Mouse (Mus musculus): Measurements from ENCODE around the gene Dazl.

DNA sequence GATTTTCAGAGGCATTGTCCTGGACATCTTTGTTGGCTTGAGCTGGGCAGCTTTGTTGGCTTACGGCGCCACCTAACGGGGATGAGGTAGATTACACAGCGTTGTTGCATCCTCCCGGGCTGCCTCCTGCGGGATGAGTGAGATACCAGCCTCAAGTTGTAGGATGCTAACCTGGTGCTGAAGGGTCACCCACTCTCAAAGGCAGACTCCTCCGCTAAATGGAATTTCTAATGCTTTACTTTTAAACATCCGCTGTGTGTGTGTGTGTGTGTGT is 56.1 kb downstream of the Dazl start:
- TF ChIP-seq CTCF (IDR thresholded peaks at IDR 0.05; ENCODE audit: low read depth, low read length) (peak; percentile 69), POLR2A (IDR thresholded peaks at IDR 0.05; ENCODE audit: borderline replicate concordance, low read depth, low read length) (no peak)
